Mouse (Mus musculus): ENCODE measurements at regions not wholly inside any gene's neighbourhood (a gene's known extent, or its start where the extent isn't known, plus 50 kb on each side); places are given as distances from the start of the nearest gene placed in this dataset.

GRCm38 (mm10) chr16:54047836-54048235 is 1250.0 kb downstream of the Zpld1 start:
- H3K4me2 ChIP-seq (ENCODE audit: insufficient read depth, low read depth, poor library complexity, severe bottlenecking), result no peak overlapping the region
- no peak overlapping the region for H3K27ac ChIP-seq (ENCODE audit: insufficient read depth, low read depth)
- no peak for DNase-seq (ENCODE audit: extremely low read depth)
- dilution Hi-C loops (cut with MboI; ENCODE audit: extremely low pct_ligation_motif_present, extremely low pct_unique_long_range_greater_than_20kb, low sequenced_read_pairs), result no loop called here
- H3K79me2 ChIP-seq (replicated peaks; ENCODE audit: control insufficient read depth, extremely low read depth, insufficient read depth, poor library complexity, severe bottlenecking), result no peaks in the 10 kb centered on the region
- peaks cover 23% of the 10 kb centered on the region for H3K9me3 ChIP-seq (replicated peaks; ENCODE audit: low read length)
- H3K27me3 ChIP-seq (replicated peaks), result no peaks in the 10 kb centered on the region
- TF ChIP-seq CHD1 (IDR thresholded peaks at IDR 0.05; ENCODE audit: low read depth, low read length), result no peak
- no peak for TF ChIP-seq MAX (IDR thresholded peaks at IDR 0.05; ENCODE audit: low read length)
- no peak for TF ChIP-seq CHD2 (IDR thresholded peaks at IDR 0.05; ENCODE audit: low read length)
- no peak for TF ChIP-seq E2F4 (IDR thresholded peaks at IDR 0.05; ENCODE audit: insufficient replicate concordance, low read depth, low read length)
- no peak for TF ChIP-seq JUN (IDR thresholded peaks at IDR 0.05; ENCODE audit: insufficient read depth, low read depth, low read length)
- TF ChIP-seq USF2 (conservative IDR thresholded peaks at IDR 0.05; ENCODE audit: low read depth, low read length), result no peak
- no peak for TF ChIP-seq MYC (IDR thresholded peaks at IDR 0.05; ENCODE audit: low read depth, low read length)
- no peak for TF ChIP-seq CTCF (conservative IDR thresholded peaks at IDR 0.05 in 1 of 2, IDR thresholded peaks at IDR 0.05 in 1 of 2; ENCODE audit: low read depth in 2 of 2, low read length in 2 of 2)
- TF ChIP-seq MAZ (IDR thresholded peaks at IDR 0.05; ENCODE audit: low read depth, low read length), result no peak
- TF ChIP-seq GABPA (IDR thresholded peaks at IDR 0.05; ENCODE audit: insufficient replicate concordance, low read depth, low read length), result no peak
- H3K4me3 ChIP-seq (replicated peaks in 1 of 3; ENCODE audit: low read depth in 2 of 3, low read length in 2 of 3, poor library complexity in 1 of 3), result no peak overlapping the region
- H3K36me3 ChIP-seq (replicated peaks in 1 of 2; ENCODE audit: control insufficient read depth in 1 of 2, insufficient read depth in 1 of 2, low read length in 1 of 2), result no peaks in the 10 kb centered on the region
- H3K9ac ChIP-seq (ENCODE audit: insufficient read depth, low read depth), result no peak overlapping the region
- in situ Hi-C loops (cut with MboI; ENCODE audit: low pct_ligation_motif_present, low pct_unique_long_range_greater_than_20kb, low sequenced_read_pairs), result no loop called here
- no peaks in the 10 kb centered on the region for H3K4me1 ChIP-seq (ENCODE audit: control insufficient read depth in 1 of 2, insufficient read depth in 2 of 2)

GRCm38 (mm10) chr16:54041973-54042372 is 1255.8 kb downstream of the Zpld1 start:
- dilution Hi-C loops (cut with MboI; ENCODE audit: extremely low pct_ligation_motif_present, extremely low pct_unique_long_range_greater_than_20kb, low sequenced_read_pairs), result no loop called here
- Histone ChIP-seq H3K27me3 (replicated peaks) (no peaks in the 10 kb centered on the region), H3K4me3 (replicated peaks in 1 of 3; ENCODE audit: low read depth in 2 of 3, low read length in 2 of 3, poor library complexity in 1 of 3) (no peak overlapping the region), H3K27ac (ENCODE audit: insufficient read depth, low read depth) (no peak overlapping the region), H3K9me3 (replicated peaks; ENCODE audit: low read length) (peaks cover 25% of the 10 kb centered on the region), H3K36me3 (replicated peaks in 1 of 2; ENCODE audit: control insufficient read depth in 1 of 2, insufficient read depth in 1 of 2, low read length in 1 of 2) (no peaks in the 10 kb centered on the region), H3K9ac (ENCODE audit: insufficient read depth, low read depth) (no peak overlapping the region), H3K4me1 (ENCODE audit: control insufficient read depth in 1 of 2, insufficient read depth in 2 of 2) (no peaks in the 10 kb centered on the region), H3K4me2 (ENCODE audit: insufficient read depth, low read depth, poor library complexity, severe bottlenecking) (no peak overlapping the region), H3K79me2 (replicated peaks; ENCODE audit: control insufficient read depth, extremely low read depth, insufficient read depth, poor library complexity, severe bottlenecking) (no peaks in the 10 kb centered on the region)
- TF ChIP-seq BHLHE40 (IDR thresholded peaks at IDR 0.05; ENCODE audit: low read depth, low read length) (no peak), KAT2A (IDR thresholded peaks at IDR 0.05; ENCODE audit: insufficient replicate concordance, low read length) (no peak), ZC3H11A (IDR thresholded peaks at IDR 0.05; ENCODE audit: low read depth, low read length) (no peak), SIN3A (IDR thresholded peaks at IDR 0.05; ENCODE audit: low read length) (no peak), MXI1 (IDR thresholded peaks at IDR 0.05; ENCODE audit: low read depth, low read length) (no peak), JUND (conservative IDR thresholded peaks at IDR 0.05; ENCODE audit: low read depth, low read length) (no peak), UBTF (IDR thresholded peaks at IDR 0.05; ENCODE audit: low read depth, low read length) (no peak), ETS1 (conservative IDR thresholded peaks at IDR 0.05; ENCODE audit: low read depth, low read length) (no peak), MYC (IDR thresholded peaks at IDR 0.05; ENCODE audit: low read depth, low read length) (no peak), POLR2AphosphoS2 (IDR thresholded peaks at IDR 0.05; ENCODE audit: low read depth, low read length) (no peak)
- DNase-seq (ENCODE audit: extremely low read depth), result no peak
- in situ Hi-C loops (cut with MboI; ENCODE audit: low pct_ligation_motif_present, low pct_unique_long_range_greater_than_20kb, low sequenced_read_pairs), result no loop called here
